Mouse (Mus musculus) stomach, embryonic 16.5 days (tissue): ENCODE data around the gene Slc9a5. TPM values are rescaled to one million over a fixed set of nuclear protein-coding genes. Genes with fewer than 3 reads are reported as not detected.

Source experiments
- ATAC-seq: fragments of 200-750 bp; cut with Nextera tagmentation; 2 replicates; pipeline ENCODE4 v1.8.0; 2017; ENCODE audit warnings: moderate number of reproducible peaks, moderate TSS enrichment; ENCODE audit not compliant: insufficient read depth, low FRiP score
- H3K27ac ChIP-seq: fragments of 300-500 bp; sonication (generic); 2 replicates; pipeline ENCODE4 v1.5.1; 2014; ENCODE audit warnings: low read length
- H3K27me3 ChIP-seq: fragments of 300-500 bp; sonication (generic); 2 replicates; pipeline ENCODE4 v1.6.1; 2014; ENCODE audit warnings: low read length, control low read depth, mixed read lengths; ENCODE audit not compliant: control insufficient read depth, insufficient read depth
- H3K36me3 ChIP-seq: fragments of 300-500 bp; sonication (generic); 2 replicates; pipeline ENCODE4 v1.6.1; 2014; ENCODE audit warnings: low read length; ENCODE audit not compliant: control insufficient read depth, insufficient read depth
- H3K4me1 ChIP-seq: fragments of 300-500 bp; sonication (generic); 2 replicates; pipeline ENCODE4 v1.6.1; 2014; ENCODE audit warnings: low read length, control low read depth, mixed read lengths; ENCODE audit not compliant: control insufficient read depth, insufficient read depth
- H3K4me2 ChIP-seq: fragments of 300-500 bp; sonication (generic); 2 replicates; pipeline ENCODE4 v1.6.1; 2014; ENCODE audit warnings: low read depth, low read length, mixed read lengths
- H3K4me3 ChIP-seq: fragments of 300-500 bp; sonication (generic); replicated peaks from 2 replicates; pipeline ENCODE4 v1.5.1; 2014; ENCODE audit warnings: mild to moderate bottlenecking, low read length
- H3K9ac ChIP-seq: fragments of 300-500 bp; sonication (generic); 2 replicates; pipeline ENCODE4 v1.6.1; 2014; ENCODE audit warnings: low read length
- H3K9me3 ChIP-seq: fragments of 300-500 bp; sonication (generic); replicated peaks from 2 replicates; pipeline ENCODE4 v1.6.1; 2016; ENCODE audit warnings: low read length, control low read depth; ENCODE audit not compliant: control insufficient read depth
- WGBS: fragments of 180-500 bp; shearing (Covaris S2); extraction: QIAGEN DNeasy Blood & Tissue Kit; methylation state at CpG from one replicate; pipeline ENCODE4 v1.1.7; 2014; 5-methylcytosine and 5-hydroxymethylcytosine counted together
- polyA plus RNA-seq: library from polyadenylated mRNA; unstranded; fragments of >200 nt; fragmentation: Nextera tagmentation; extraction: Ambion mirVana; gene quantifications from 2 replicates; pipeline ENCODE4 v1.2.1, GENCODE M21; 2015

Slc9a5 gene
- polyA plus RNA-seq, 1 experiment from 2014 or later = 1.7 TPM

GRCm38 (mm10) chr8:105308428-105308827, 40.2 kb upstream of the Slc9a5 start:
- 91% methylated on average over 10 of the region's 10 CpGs for WGBS
- ATAC-seq = no peak
- Histone ChIP-seq H3K4me1 (peaks cover 24% of the 10 kb centered on the region), H3K36me3 (peaks cover 9% of the 10 kb centered on the region; the same call in 1 of the 2 replicates), H3K9ac (no peak overlapping the region), H3K27me3 (no peaks in the 10 kb centered on the region), H3K4me2 (no peak overlapping the region), H3K4me3 (no peak overlapping the region), H3K9me3 (no peaks in the 10 kb centered on the region), H3K27ac (no peak overlapping the region)

DNA sequence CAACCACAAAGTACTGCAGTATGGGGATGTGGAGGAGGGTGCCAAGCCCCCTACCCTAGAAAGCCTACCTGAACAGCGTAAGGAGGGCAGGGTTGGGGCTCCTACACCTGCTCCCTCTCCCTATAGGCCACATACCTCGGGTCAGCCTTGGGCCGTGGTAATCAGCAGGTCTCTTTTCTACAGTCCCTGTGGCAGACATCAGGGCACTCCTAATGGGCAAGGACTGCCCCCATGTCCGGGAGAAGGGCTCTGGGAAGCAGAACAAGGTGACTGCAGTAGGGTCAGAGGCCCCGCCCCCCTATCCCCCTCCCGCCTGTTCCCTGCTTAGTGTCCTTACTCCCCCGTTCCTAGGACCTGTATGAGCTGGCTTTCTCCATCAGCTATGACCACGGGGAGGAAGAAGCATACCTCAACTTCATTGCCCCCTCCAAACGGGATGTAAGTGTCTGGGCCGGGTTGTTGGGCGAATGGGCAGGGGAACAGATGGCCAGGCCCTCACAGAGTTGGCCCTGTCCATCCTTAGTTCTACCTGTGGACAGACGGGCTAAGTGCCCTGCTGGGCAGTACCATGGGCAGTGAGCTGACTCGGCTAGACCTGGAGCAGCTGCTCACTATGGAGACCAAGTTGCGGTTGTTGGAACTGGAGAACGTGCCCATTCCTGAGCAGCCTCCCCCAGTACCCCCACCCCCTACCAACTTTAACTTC, 39.3 kb upstream of the Slc9a5 start:
- Histone ChIP-seq H3K27me3 (no peaks in the 10 kb centered on the region), H3K9me3 (no peaks in the 10 kb centered on the region), H3K4me3 (no peak overlapping the region), H3K9ac (no peak overlapping the region), H3K4me1 (peaks cover 21% of the 10 kb centered on the region), H3K27ac (no peak overlapping the region), H3K36me3 (peaks cover 9% of the 10 kb centered on the region; the same call in 1 of the 2 replicates), H3K4me2 (no peak overlapping the region)
- WGBS = 80% methylated on average over 15 of the region's 15 CpGs
- no peak for ATAC-seq

- ATAC-seq = no peak
- Histone ChIP-seq H3K4me3 (no peak overlapping the region), H3K4me1 (peaks cover 13% of the 10 kb centered on the region), H3K4me2 (no peak overlapping the region), H3K9ac (no peak overlapping the region), H3K9me3 (no peaks in the 10 kb centered on the region), H3K27me3 (no peaks in the 10 kb centered on the region), H3K36me3 (peaks cover 9% of the 10 kb centered on the region; the same call in 1 of the 2 replicates), H3K27ac (no peak overlapping the region)
- WGBS = 78% methylated on average over 8 of the region's 8 CpGs
Measured at GRCm38 (mm10) chr8:105310118-105310517, 38.5 kb upstream of the Slc9a5 start.

DNA sequence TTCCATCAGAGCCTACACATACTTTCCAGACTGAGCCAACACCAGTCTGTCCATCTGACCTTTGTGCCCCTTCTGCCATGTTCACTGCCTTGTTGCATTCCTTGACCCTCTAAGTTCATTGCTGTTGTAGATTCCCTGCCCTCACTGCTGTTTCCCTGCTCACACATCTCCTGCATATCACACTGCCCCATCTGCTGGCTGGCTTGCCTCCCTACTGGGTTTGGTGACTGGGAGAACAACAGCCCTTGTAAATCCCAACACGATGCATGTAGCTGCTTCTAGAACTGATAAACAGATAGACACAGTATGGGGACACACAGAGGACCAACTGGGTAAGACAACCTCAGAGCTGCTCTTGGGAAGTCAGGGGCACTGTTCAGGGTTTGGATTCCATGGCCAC, 36.9 kb upstream of the Slc9a5 start:
- H3K36me3 ChIP-seq = peaks cover 9% of the 10 kb centered on the region; the same call in 1 of the 2 replicates
- H3K4me2 ChIP-seq = no peak overlapping the region
- ATAC-seq = no peak
- no peaks in the 10 kb centered on the region for H3K4me1 ChIP-seq
- no peak overlapping the region for H3K4me3 ChIP-seq
- H3K27ac ChIP-seq = no peak overlapping the region
- no peaks in the 10 kb centered on the region for H3K9me3 ChIP-seq
- H3K27me3 ChIP-seq = no peaks in the 10 kb centered on the region
- 73% methylated on average over 1 of the region's 1 CpGs for WGBS
- no peak overlapping the region for H3K9ac ChIP-seq

DNA sequence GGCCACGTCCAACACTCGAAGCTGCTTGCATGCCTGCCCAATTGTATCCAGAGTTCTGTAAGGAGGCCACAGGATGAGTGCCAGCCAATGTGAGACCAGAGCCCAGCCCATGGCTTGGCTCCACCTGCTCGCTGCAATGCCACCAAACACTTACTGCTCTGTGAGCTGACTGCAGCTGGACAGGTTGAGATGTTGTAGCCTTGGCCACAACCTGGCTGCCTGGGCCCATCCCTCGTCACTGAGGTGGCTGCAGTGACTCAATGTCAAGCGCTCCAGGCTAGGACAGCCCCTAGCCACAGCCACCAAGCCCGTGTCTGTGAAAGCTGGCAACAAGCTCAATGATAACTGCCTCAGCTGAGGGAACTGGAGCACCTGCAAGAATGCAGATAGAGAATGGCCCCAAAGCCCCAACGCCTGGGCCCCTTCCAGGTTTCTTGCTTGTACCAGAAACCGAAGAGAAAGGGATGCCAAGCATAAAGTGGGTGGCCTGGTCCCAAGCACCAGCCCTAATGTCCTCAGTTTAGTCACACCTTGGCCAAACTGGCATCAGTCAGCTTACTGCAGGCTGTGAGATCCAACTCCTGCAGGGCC, 35.7 kb upstream of the Slc9a5 start:
- no peak; the same call in 1 of the 2 replicates for ATAC-seq

GRCm38 (mm10) chr8:105313622-105314402, 34.8 kb upstream of the Slc9a5 start:
- Histone ChIP-seq H3K27me3 (no peaks in the 10 kb centered on the region), H3K4me3 (no peak overlapping the region), H3K9ac (no peak overlapping the region), H3K9me3 (no peaks in the 10 kb centered on the region), H3K4me2 (no peak overlapping the region), H3K36me3 (peaks cover 5% of the 10 kb centered on the region; the same call in 1 of the 2 replicates), H3K27ac (no peak overlapping the region), H3K4me1 (no peaks in the 10 kb centered on the region)
- 76% methylated on average over 9 of the region's 9 CpGs for WGBS
- no peak for ATAC-seq

More for the DNA sequence above, 35.7 kb upstream of the Slc9a5 start:
- H3K4me2 ChIP-seq = no peak overlapping the region
- peaks cover 6% of the 10 kb centered on the region; the same call in 1 of the 2 replicates for H3K36me3 ChIP-seq
- H3K4me1 ChIP-seq = no peaks in the 10 kb centered on the region
- no peak overlapping the region for H3K9ac ChIP-seq
- H3K27me3 ChIP-seq = no peaks in the 10 kb centered on the region
- 84% methylated on average over 8 of the region's 8 CpGs for WGBS
- H3K27ac ChIP-seq = no peak overlapping the region
- H3K9me3 ChIP-seq = no peaks in the 10 kb centered on the region
- no peak overlapping the region for H3K4me3 ChIP-seq

- H3K4me2 ChIP-seq = no peak overlapping the region
- H3K4me3 ChIP-seq = no peak overlapping the region
- H3K27ac ChIP-seq = no peak overlapping the region
- no peak for ATAC-seq
- WGBS = 90% methylated on average over 18 of the region's 18 CpGs
- no peak overlapping the region for H3K9ac ChIP-seq
- H3K9me3 ChIP-seq = no peaks in the 10 kb centered on the region
- 0 out of 2 replicates have a peak, but pooled peaks cover 5% of the 10 kb centered on the region for H3K36me3 ChIP-seq
- H3K27me3 ChIP-seq = no peaks in the 10 kb centered on the region
- no peaks in the 10 kb centered on the region for H3K4me1 ChIP-seq
Measured at GRCm38 (mm10) chr8:105315073-105315769, 33.4 kb upstream of the Slc9a5 start.

DNA sequence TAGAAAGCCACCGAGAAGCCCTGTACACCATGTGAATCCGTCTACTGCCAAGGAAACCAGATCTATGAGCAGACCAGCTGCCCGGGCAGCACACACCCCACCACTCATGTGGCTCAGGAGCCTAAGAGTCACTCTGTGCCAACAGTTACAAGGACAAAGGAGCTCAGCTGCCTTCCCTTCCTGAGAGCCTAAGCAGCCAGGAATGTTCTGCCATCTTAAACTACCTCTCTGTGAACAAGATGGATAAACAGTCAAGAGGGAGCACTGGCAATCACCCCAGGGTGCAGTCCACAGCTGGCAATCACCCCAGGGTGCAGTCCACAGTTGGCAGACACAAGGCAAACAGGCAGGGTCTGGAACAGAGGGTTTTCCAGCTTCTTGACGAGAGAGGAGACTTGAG, 30.7 kb upstream of the Slc9a5 start:
- Histone ChIP-seq H3K9me3 (no peaks in the 10 kb centered on the region), H3K27me3 (no peaks in the 10 kb centered on the region)

More for the DNA sequence above, 30.7 kb upstream of the Slc9a5 start:
- Histone ChIP-seq H3K9ac (no peak overlapping the region), H3K4me1 (no peaks in the 10 kb centered on the region), H3K36me3 (no peaks in the 10 kb centered on the region), H3K27ac (no peak overlapping the region), H3K4me2 (no peak overlapping the region), H3K4me3 (no peak overlapping the region)
- ATAC-seq = no peak
- 85% methylated on average over 4 of the region's 4 CpGs for WGBS
